Mouse (Mus musculus): Measurements from ENCODE around the gene Sox5.

- TF ChIP-seq CHD2 (IDR thresholded peaks at IDR 0.05; ENCODE audit: low read length): no peak
- TF ChIP-seq POLR2A (IDR thresholded peaks at IDR 0.05; ENCODE audit: low read depth, low read length): no peak
These were observed 327.2 kb downstream of the Sox5 start for GRCm38 (mm10) chr6:144454291-144455276.

Measured in CH12.LX (cell line).